Mouse (Mus musculus) neural tube, embryonic 11.5 days (tissue): Measurements from ENCODE around the gene Sumo2. TPM values are rescaled to one million over a fixed set of nuclear protein-coding genes. Genes with fewer than 3 reads are reported as not detected.
A peak's percentile ranks its signal among the peaks of the same experiment; 100 is the strongest.
"Not testable (repeated sequence)": the region's sequence is repeated elsewhere in the genome, so short reads cannot be mapped to it uniquely, and the experiment has no call there.

Experiments used
- ATAC-seq: fragments of 200-750 bp; cut with Nextera tagmentation; 2 replicates; pipeline ENCODE4 v1.8.0; 2017; ENCODE audit warnings: moderate number of reproducible peaks, mild to moderate bottlenecking, moderate TSS enrichment, moderate library complexity; ENCODE audit not compliant: insufficient read depth, low FRiP score, low TSS enrichment
- DNase-seq: peaks from one replicate; pipeline ENCODE4 v3.0.0-alpha.2; 2015; ENCODE audit warnings: low spot score
- H3K27ac ChIP-seq: fragments of 300-500 bp; sonication (generic); 2 replicates; pipeline ENCODE4 v1.5.1; 2014; ENCODE audit warnings: low read depth, mild to moderate bottlenecking, low read length
- H3K27me3 ChIP-seq: fragments of 300-500 bp; sonication (generic); 2 replicates; pipeline ENCODE4 v1.6.1; 2014; ENCODE audit warnings: mild to moderate bottlenecking, low read length, mixed read lengths; ENCODE audit not compliant: control insufficient read depth, insufficient read depth
- H3K36me3 ChIP-seq: fragments of 300-500 bp; sonication (generic); 2 replicates; pipeline ENCODE4 v1.6.1; 2014; ENCODE audit warnings: mild to moderate bottlenecking, low read length, moderate library complexity, mixed read lengths; ENCODE audit not compliant: control insufficient read depth, insufficient read depth
- H3K4me1 ChIP-seq: fragments of 300-500 bp; sonication (generic); 2 replicates; pipeline ENCODE4 v1.6.1; 2014; ENCODE audit warnings: low read length, mixed read lengths; ENCODE audit not compliant: control insufficient read depth, insufficient read depth
- H3K4me2 ChIP-seq: fragments of 300-500 bp; sonication (generic); 2 replicates; pipeline ENCODE4 v1.6.1; 2014; ENCODE audit warnings: low read depth, mild to moderate bottlenecking, moderate library complexity
- H3K4me3 ChIP-seq: fragments of 300-500 bp; sonication (generic); 2 replicates; pipeline ENCODE4 v1.5.1; 2014; ENCODE audit warnings: low read depth, low read length
- H3K9ac ChIP-seq: fragments of 300-500 bp; sonication (generic); 2 replicates; pipeline ENCODE4 v1.6.1; 2014; ENCODE audit warnings: mild to moderate bottlenecking, low read length
- H3K9me3 ChIP-seq: fragments of 300-500 bp; sonication (generic); 2 replicates; pipeline ENCODE4 v1.6.1; 2016; ENCODE audit warnings: low read length; ENCODE audit not compliant: control insufficient read depth
- WGBS: fragments of 180-500 bp; shearing (Covaris S2); extraction: QIAGEN DNeasy Blood & Tissue Kit; methylation state at CpG from one replicate; pipeline ENCODE4 v1.1.7; 2014; 5-methylcytosine and 5-hydroxymethylcytosine counted together
- polyA plus RNA-seq: library from polyadenylated mRNA; unstranded; fragments of >200 nt; fragmentation: Nextera tagmentation; extraction: Ambion mirVana; gene quantifications from 2 replicates; pipeline ENCODE4 v1.2.1, GENCODE M21; 2014

Sumo2 gene
- polyA plus RNA-seq, 1 experiment from 2014 or later = 1,294 TPM

GRCm38 (mm10) chr11:115483278-115483677 lies 52.8 kb downstream of the Sumo2 start:
- Histone ChIP-seq H3K27me3 (no peaks in the 10 kb centered on the region), H3K36me3 (no peaks in the 10 kb centered on the region), H3K9ac (no peak overlapping the region), H3K4me1 (peaks cover 2% of the 10 kb centered on the region; the same call in 1 of the 2 replicates), H3K4me2 (no peak overlapping the region), H3K4me3 (no peak overlapping the region), H3K9me3 (no peaks in the 10 kb centered on the region), H3K27ac (no peak overlapping the region)
- no peak for DNase-seq
- 74% methylated on average over 11 of the region's 11 CpGs for WGBS
- no peak for ATAC-seq

- Histone ChIP-seq H3K4me3 (no peak overlapping the region), H3K9me3 (no peaks in the 10 kb centered on the region), H3K4me2 (no peak overlapping the region), H3K4me1 (peaks cover 4% of the 10 kb centered on the region; the same call in 1 of the 2 replicates), H3K27ac (no peak overlapping the region), H3K36me3 (no peaks in the 10 kb centered on the region), H3K9ac (no peak overlapping the region), H3K27me3 (no peaks in the 10 kb centered on the region)
- ATAC-seq (no peak), DNase-seq (no peak)
- 81% methylated on average over 6 of the region's 6 CpGs for WGBS
Observed at GRCm38 (mm10) chr11:115481553-115482259, 54.4 kb downstream of the Sumo2 start.

GRCm38 (mm10) chr11:115478296-115478938 lies 57.7 kb downstream of the Sumo2 start:
- no peak for ATAC-seq
- Histone ChIP-seq H3K36me3 (no peaks in the 10 kb centered on the region), H3K27me3 (no peaks in the 10 kb centered on the region), H3K4me3 (no peak overlapping the region), H3K9ac (no peak overlapping the region), H3K4me2 (no peak overlapping the region), H3K9me3 (no peaks in the 10 kb centered on the region), H3K27ac (no peak overlapping the region), H3K4me1 (peaks cover 18% of the 10 kb centered on the region)
- WGBS = 88% methylated on average over 9 of the region's 9 CpGs
- no peak for DNase-seq

DNA sequence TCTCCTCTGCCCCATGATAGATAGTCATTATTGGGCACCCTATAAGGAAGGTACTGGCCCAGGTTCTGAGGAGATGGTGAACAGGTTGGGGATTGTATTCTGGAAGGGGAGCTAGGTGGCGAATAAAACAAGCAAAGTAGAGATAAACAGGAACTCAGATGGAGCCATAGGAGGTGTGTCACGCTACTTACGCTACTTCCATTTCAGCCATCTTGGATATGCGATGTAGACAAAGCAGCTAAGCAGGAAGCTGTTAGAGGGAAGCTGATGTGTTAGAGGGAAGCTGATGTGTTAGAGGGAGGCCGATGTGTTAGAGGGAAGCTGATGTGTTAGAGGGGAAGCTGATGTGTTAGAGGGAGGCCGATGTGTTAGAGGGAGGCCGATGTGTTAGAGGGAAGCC lies 58.7 kb downstream of the Sumo2 start:
- ATAC-seq, DNase-seq, H3K9ac ChIP-seq, H3K36me3 ChIP-seq, H3K9me3 ChIP-seq, H3K4me3 ChIP-seq, H3K27me3 ChIP-seq, H3K27ac ChIP-seq, H3K4me2 ChIP-seq: not testable (repeated sequence)
- H3K4me1 ChIP-seq = peaks cover 18% of the 10 kb centered on the region
- WGBS = 86% methylated on average over 7 of the region's 7 CpGs

- not testable (repeated sequence) for H3K27me3 ChIP-seq
Observed at GRCm38 (mm10) chr11:115476630-115477029, 59.4 kb downstream of the Sumo2 start.

DNA sequence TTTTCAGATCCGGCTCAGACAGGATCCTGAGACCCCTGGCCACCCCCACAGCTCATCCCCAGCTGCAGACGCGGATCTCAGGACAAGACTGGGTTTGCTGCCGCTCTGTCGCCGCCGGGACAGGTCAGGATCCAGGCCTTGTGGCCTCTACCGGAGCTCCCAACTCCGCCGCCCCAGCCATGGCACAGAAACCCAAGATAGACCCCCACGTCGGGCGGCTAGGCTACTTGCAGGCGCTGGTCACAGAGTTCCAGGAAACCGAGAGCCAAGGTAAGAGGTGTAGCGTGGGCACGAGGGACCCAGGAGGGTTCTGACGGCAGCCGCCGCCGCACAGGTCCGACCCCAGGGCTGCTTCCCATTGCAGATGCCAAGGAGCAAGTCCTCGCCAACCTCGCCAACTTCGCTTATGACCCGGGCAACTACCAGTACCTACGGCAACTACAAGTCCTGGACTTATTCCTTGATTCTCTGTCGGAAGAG lies 60.3 kb downstream of the Sumo2 start:
- Histone ChIP-seq H3K36me3 (no peaks in the 10 kb centered on the region), H3K9me3 (no peaks in the 10 kb centered on the region), H3K4me3 (peak overlapping the region; percentile 86), H3K4me2 (peak overlapping the region; percentile 93), H3K27ac (peak overlapping the region; percentile 39; the same call in 1 of the 2 replicates), H3K9ac (peak overlapping the region; percentile 71), H3K4me1 (peaks cover 18% of the 10 kb centered on the region), H3K27me3 (no peaks in the 10 kb centered on the region)
- DNase-seq (no peak), ATAC-seq (no peak; the same call in 1 of the 2 replicates)
- WGBS = 4% methylated on average over 28 of the region's 28 CpGs

More at GRCm38 (mm10) chr11:115476630-115477029, 59.4 kb downstream of the Sumo2 start:
- not testable (repeated sequence) for DNase-seq, H3K9me3 ChIP-seq, H3K4me2 ChIP-seq, H3K9ac ChIP-seq, H3K27ac ChIP-seq, H3K36me3 ChIP-seq, ATAC-seq
- H3K4me3 ChIP-seq = peak overlapping the region; percentile 86; the same call in 1 of the 2 replicates
- H3K4me1 ChIP-seq = peaks cover 18% of the 10 kb centered on the region
- WGBS = 85% methylated on average over 4 of the region's 4 CpGs

- peak within 1 kb of the TSS; percentile 71 for H3K9ac ChIP-seq
- ATAC-seq (peak; percentile 92), DNase-seq (peak; percentile 96)
- 2% methylated on average over 26 of the region's 26 CpGs for WGBS
- no peaks in the 10 kb centered on the region for H3K9me3 ChIP-seq
- H3K4me2 ChIP-seq = peak within 1 kb of the TSS; percentile 93
- H3K27ac ChIP-seq = peak within 1 kb of the TSS; percentile 70
- no peaks in the 10 kb centered on the region for H3K27me3 ChIP-seq
- no peaks in the 10 kb centered on the region for H3K36me3 ChIP-seq
- peak within 1 kb of the TSS; percentile 86 for H3K4me3 ChIP-seq
- H3K4me1 ChIP-seq = peaks cover 18% of the 10 kb centered on the region
Observed at GRCm38 (mm10) chr11:115475025-115475757, 60.9 kb downstream of the Sumo2 start, which contains the start of gene Armc7. TSS of gene Armc7 (plus strand) at chr11:115475667.

GRCm38 (mm10) chr11:115473626-115474275 lies 62.3 kb downstream of the Sumo2 start:
- no peaks in the 10 kb centered on the region for H3K36me3 ChIP-seq
- peaks cover 18% of the 10 kb centered on the region for H3K4me1 ChIP-seq
- H3K4me3 ChIP-seq = no peak overlapping the region
- DNase-seq (peak; percentile 94), ATAC-seq (no peak)
- no peaks in the 10 kb centered on the region for H3K9me3 ChIP-seq
- 0 out of 2 replicates have a peak overlapping the region, but pooled peaks have one; percentile 5 for H3K27ac ChIP-seq
- no peaks in the 10 kb centered on the region for H3K27me3 ChIP-seq
- 17% methylated on average over 15 of the region's 15 CpGs for WGBS
- no peak overlapping the region for H3K4me2 ChIP-seq
- H3K9ac ChIP-seq = no peak overlapping the region
